Mouse (Mus musculus): ENCODE measurements around the gene Cyb5r3.

Gene Cyb5r3

DNA sequence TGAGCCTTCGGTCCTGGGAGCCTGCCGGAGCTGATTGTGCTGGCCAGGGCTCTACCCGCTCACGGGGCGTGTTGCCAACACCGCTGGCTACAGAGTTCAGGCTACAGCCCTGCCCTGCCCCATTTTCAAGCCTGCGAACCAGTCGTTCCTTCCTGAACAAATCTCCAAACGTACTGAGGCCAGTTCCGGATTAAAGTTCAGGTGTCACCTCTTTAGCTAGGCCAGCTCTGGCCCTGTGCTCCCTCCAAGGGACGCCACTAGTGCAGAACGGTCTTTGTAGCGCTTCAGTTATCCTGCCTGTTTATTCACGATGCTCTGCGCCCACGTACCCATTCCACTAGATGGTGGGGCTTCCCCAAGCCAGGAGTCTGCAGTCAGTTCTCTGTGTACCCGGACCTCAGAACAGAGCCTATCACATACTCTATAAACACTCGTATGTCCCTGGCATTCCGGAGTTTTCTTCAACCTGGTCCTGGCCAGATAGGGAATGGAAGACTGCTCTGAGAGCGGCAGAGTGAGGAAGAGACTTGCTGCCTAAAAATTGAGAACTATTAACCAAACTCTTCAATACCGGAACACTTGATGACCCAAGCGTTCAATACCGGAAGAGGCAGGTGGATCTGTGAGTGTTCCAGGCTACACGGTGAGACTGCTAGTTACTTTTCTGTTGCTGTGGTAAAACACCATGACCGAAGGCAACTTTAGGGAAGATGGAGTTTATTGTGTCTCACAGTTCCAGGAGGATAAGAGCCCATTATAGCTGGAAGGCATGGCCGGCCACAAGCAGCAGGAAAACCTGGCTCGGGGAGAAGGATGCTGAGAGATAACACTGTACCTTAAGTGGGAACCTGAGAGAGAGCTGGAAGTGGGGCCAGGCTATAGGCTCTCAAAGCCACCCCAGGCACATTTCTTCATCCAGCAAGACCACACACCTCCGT is at the start of gene Cyb5r3:
Cyb5r3 (minus strand) TSS at position 101 of the 938 bp plus-strand sequence.
- no peak for DNase-seq

DNA sequence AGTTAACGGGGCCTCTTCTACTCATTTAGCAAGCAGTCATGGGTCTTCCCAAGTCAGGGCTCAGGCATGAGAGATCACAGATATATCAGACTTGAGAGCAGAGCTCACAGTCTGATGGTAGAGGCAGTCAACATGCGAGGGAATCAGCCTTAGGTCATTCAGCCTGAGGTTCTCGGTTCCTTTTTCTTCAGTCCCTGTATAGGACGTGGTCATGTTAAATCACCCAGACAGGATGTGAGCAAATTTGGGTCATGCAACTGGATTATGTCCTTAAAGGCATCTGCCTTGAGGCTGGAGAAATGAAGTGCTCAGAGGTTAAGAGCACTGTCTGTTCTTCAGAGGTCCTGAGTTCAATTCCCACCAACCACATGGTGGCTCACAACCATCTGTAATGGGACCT is 49.3 kb upstream of the Cyb5r3 start:
- DNase-seq = no peak

DNA sequence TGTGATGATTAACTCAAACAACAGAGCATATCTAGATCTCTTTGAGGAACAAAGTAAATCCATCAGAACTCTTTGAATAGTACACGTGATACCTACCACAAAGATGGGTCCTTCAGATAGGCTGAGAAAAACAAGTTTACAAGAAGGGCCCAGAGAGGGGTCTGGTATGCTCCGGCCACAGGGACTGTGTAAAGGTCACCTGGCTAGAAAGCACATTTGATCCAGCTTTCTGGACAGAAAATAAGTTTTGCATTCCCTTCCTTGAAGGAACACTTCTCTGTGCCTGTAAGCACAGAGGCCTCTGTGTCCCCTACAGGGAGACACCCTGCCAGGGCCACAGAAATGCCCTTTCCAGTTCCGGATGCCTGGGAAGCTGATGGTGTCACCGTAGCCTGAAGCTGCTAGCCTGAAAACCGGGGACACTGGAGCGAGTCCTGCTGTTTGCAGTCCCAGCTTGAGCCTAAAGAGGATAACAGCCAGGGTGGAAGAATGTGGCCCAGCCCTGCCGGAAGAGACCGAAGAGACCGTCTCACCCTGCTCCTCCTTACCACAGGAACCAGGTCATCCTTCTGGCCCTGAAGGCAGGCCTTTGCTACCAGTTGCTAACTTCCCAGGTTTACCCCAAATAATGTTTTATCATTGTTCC is 48.1 kb upstream of the Cyb5r3 start:
- no peak for DNase-seq

DNA sequence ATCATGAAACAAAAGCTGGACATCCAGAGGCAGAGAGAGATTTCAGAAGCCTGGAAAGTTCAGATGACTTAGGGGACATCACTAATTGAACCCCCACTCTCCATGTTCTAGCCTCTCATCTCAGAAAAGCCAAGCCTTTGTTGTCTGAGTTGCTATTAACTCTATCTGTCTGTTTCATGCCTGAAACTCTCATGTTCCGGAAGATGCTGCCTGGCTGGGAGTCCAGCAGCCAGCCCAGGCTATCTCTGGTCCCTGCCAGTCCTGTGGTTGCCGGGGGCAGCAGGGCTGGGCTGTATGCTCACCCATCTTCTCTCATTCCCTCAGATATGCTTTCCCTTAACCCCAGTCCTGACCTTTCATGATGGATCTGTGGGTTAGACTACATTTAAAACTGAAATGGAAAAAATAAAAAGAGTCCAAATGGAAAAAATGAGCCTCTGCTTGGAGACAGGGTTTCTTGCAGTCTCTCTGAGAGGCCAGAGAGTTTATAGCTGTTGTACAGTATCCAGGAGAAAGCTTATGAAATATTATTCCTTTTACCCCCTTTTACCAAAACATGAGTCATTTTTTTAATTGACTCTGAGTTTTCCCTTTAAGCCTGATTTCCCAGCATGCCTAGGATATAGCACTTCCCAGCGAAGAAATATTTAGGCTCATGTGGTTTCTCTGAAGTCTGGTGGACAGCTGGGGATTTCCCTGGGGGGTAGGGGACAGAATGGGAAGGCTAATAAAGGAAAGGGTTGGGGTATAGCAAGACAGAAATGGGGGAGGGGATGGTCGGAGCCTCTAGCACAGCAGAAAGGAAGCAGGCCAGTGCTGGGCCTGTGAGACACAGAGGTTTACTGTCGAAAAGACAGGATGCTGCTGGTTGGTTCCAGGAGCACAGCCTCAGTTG is 43.2 kb upstream of the Cyb5r3 start:
- peak in 1 of 2 experiments; percentile 49 for DNase-seq

DNA sequence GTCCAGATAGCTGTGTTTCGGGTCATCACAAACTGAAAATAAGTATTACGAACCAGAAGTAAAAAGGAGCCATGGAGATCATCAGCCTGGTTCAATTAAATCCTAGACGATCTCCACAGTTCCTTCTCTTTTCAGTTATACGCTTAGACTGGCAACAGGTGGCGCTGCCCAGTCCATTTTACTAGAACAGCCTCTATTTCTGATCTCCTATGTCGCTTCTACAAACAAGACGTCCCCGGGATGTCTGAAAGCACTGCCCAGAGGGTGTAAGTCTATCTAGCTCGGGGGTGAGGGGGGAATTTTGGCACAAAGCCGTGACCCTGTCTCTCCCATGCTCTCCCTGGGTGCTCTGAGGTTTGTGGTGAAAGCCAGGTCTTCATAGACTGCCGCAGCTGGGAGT is 37.8 kb upstream of the Cyb5r3 start:
- DNase-seq = peak; percentile 67 to 78

DNA sequence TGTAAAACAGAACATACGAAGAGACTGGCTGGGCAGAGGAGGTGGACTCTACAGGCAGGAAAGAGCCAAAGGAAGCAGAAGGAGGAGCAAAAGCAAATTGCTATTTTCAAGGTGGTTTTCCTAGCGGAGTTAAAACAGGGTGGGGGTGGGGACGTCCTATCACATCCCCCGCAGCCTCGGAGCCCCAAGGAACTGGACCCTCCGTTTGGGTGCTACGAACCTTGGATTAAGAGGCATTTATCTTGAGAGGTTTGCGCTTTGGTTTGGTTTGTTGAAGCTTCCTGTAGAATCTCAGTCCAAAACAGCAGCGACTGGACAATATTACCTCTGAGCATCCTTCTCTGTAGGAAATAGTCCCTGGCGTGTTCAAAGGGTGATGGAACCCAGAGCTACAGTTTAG is 37.3 kb upstream of the Cyb5r3 start:
- DNase-seq = no peak

DNA sequence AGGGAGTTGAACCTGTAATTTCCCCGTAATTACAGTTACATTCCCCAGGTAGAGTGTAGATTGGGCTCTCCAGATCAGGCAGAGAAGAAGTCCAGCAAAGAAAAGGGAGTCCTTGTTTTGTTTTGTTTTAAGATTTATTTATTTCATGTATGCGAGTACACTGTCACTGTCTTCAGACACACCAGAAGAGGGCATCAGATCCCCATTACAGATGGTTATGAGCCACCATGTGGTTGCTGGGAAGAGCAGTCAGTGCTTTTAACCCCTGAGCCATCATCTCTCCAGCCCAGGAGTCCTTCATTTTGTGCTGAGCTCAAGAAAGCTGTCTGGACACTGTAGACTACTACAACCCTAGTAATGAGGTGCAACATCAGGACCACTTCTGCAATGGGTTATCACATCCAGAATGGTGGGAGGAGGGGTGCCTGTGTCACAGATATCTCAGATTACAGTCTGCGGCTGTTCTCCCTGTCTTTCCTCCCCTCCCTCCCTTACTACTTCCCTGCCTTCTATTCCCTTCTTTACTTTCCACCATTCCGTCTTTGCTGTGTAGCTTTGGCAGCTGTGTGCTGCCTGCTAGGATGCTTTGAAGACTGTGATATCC is 36.8 kb upstream of the Cyb5r3 start:
- DNase-seq = no peak

DNA sequence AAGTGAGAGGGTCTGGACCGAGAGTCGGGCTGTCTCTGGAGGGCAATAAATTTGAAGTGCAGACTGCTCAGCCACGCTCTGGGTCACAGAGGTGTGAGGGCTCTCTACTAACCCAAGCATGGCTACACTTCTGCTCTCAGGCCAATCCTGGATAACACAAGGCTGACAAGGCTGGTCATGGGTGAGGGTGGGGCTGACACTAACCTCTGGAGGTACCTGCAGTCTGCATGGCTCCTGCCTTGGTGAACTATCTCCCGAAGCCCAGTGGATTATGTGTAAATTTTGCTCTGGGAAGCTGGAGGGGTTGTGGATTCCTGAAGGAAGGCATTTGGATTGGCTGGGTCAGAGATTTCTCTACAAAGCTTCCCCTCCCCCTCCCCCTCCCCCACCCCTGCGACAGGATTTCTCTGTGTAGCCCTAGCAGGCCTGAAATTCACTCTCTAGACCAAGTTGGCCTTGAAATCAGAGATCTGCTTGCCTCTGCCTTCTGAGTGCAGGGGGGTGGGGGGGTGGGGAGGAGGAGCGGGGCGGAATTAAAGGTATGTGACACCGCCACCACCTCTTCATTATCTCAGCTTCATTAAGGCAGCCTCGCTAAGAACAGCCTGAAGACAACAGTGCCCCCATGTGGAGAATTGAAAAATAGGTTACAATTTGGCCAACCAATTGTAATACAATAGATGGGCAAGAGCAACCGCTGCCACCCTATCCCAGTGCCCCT is 32.5 kb upstream of the Cyb5r3 start:
- DNase-seq = peak in 1 of 2 experiments; percentile 74

DNA sequence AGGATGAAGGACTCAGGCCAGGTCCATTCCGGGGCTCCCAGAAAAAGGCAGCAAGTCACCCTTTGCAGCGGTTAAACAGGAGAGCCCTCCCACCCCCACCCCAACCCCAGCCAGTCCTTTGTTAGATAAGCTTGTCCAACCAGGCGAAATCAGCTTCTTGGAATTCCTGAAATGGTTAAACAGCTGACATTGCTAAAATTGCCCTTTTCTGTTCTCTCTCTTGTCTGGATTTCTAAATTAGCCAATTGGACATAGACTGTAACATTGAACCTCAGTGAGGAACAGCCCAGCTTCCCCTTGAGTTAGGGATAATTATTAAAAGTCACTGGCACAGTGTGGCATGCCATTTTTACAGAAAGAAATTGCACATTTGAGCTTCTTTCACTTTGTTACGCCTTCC is 30.0 kb upstream of the Cyb5r3 start:
- DNase-seq = no peak

DNA sequence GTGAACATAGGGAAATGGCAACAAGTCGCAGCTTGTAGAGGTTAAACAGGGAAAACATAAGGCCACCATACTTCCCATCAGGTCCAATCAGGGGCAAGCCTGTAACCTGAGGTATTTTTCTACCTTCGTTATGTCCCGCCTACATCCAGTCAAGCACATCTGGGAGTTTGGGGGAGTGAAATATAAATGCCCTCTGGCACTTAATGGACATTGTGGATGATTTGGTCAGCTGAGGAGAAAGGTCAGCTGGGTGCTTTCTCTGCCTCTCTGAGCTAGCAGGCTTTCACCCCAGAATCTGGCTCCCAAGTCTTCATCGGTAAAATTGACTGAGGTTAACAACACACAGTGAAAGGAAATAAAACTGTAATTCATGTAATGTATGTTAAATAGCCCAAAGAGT is 21.0 kb upstream of the Cyb5r3 start:
- no peak for DNase-seq

DNA sequence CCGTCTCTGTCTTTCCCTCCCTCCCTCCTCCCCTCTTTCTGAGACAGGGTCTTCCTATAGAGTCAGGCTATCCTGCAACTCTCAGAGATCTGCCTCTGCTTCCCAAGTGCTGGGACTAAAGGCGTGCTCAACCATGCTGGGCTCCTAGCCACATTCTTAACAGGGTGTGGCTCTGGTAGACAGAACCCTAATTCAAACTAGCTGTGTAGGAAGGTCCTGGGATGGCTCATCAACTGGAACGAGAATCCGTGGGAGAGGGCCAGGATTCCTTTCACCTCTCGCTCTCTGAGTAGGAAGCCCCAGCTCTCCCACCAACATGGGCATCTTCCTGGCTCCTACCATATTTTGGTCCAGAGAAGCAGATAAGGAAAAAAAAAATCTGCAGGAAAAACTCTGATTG is 10.0 kb upstream of the Cyb5r3 start:
- DNase-seq = no peak

DNA sequence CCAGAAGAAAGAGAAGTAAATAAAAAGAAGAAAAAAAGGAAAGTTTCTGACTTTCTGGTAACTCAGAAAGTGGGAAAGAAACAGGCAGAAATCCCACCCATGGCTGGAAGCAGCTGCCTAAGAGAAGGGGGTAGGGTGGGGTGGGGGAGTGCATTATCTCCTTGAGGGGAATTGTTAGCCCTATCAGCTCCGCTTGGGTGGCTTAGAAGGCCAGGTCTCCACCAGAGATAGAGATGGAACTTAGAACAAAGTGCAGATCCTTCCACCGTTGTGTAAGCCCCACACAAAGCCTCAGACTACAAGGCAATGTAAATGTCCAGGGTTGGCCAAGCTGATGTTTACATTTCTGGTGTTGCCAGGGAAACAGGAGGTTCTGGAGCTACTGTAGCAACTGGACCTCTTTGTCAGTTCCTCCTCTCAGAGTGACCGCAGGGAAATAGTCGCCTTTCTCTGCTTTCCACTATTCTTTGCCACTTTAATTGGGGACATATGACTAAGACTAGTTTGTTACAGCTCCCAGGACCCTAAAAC is 9.5 kb upstream of the Cyb5r3 start:
- no peak for DNase-seq

DNA sequence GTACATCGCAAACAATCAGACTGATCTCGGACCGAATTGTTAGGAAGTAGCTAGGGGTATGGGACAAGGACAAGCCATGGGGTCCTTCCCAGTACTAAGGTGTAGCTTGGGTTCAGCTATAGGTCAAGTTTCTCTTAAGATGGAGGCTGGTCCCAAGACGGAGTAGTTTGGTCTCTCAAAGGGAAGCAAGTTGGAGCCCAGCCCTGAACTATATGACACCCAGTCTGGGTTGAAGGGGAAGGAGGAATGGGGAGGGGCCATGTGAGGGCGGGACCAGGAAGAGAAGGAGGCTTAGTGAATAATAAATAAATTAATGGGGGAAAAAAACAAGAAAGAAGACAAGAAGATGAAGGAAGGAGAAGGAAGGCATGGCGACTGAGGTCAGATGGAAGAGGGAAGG is 7.6 kb upstream of the Cyb5r3 start:
- DNase-seq = no peak

DNA sequence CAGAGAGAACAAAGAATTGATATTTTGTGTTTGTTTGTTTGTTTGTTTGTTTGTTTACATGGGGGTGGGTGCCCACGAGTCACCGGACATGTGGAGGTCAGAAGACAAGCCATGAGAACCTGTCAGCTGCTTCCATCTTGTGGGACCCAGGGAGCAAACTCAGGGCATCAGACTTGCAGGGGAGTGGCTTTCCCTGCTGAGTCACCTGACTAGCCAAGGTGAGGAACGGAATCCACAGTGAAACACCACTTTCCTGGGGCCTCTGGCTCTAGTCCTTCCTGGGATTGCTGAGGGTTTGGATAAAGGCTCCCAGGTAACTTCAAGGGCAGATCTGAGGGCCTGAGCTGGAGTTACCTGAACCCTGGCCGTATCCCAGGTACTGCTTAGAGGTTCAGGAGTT is 4.3 kb upstream of the Cyb5r3 start:
- DNase-seq = no peak

DNA sequence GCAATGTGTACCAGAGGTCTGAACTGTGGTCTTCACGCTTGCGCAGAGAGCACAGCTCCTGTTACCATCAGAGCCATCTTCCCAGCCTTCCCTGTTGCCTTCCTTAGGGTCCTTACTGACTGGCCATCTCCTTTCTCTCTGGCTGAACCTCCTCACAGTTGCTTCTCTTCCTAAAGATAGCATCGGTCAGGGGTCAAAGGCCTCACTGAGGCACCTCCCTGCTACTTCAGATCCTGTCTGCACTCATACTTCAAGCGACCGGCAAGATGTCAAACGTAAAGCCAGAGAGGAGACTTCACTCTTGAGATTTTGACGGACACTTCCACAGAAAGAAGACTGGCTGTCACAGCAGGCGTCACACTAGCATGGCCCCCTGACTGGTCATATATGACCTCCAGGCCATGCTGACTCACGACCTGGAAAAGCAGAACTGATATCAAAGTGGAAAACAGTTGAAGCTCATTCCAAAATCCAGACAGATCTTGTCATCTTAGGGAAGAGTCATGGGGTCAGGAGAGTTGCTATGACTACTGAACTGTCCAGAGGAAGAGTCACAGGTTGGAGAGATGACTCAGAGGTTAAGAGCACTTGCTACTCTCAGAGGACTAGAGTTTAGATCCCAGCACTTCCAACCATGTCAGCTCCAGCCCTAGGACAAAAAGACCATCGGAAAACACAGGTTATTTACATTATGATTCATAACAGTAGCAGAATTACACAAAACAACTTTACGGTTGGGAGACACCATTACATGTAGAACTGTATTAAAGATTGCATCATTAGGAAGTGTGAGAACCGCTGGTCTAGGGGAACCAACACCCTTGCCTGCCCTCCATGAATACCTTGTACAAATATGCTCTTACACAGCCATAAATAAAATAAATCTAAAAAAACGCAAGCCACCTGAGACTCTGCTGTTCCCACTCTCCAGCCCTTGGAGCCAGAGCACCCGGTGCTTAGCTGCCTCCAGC is 1.8 kb upstream of the Cyb5r3 start:
- no peak for DNase-seq

DNA sequence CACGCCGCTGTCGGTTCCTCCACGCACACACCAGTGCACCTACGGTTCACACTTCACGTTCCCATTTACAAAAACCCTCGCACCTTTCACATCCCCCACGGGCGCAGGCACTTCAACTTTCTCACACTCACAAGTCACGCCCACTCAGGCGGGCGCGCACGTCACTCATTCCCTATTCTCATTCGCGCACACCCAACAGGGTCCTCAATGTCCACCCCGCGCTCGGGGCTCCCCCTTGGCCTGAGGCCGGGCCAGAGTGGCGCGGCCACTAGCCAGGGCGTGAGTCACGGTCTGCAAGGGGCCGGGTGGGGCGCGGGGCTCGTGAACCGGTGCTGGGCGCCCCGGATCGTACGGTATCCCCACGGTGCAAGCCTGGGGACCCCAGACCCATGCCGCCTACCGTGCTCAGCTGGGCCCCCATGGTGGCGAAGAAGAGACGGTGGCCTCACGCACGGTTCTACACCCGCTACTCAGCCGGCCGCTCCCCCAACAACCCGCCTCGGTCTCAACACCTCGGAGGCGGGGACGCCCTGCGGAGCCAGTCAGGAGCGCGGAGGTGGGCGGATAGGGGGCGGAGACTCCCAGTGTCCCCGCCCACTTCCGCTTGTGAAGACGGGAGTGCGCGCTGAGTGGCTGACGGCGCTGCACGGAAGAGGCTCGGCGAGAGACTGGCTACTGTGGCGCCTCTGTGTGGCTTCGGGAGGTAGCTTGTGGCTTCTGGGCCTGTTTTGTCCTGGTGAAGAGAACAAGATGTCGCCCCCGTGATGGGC is 495 bp downstream of the Cyb5r3 start:
- peak; percentile 97 to 99 for DNase-seq

DNA sequence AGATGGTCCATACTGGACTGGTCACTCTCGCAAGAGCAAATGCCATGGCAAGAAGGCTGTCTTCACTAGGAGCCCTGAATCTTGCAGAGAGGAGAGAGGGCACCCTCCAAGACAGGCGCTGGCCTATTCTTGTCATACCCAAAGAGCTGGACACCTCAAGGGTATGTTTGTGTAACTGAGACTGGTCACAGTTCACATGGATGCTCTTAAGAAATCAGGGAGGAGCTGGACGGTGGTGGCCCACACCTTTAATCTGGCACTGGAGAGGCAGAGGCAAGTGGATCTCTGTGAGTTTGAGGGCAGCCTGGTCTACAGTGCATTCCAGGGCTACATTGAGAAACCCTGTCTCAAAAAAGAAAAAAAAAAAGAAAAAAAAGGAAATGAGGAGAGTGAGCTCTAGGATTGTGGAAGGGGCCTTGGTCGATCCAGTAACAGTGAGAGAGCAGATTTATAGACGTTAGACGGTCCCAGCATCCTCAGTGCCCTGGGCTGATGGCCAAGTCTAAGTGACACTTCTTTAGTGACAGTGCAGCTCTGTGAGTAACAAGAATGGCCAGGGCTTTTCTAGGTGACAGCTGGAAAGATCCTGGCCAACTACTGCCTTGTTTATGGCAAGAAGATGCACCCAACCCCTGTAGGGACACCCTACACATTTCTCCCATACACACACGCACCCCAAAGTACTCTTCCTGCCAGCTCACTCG is 1.3 kb downstream of the Cyb5r3 start:
- peak in 1 of 2 experiments; percentile 52 for DNase-seq

DNA sequence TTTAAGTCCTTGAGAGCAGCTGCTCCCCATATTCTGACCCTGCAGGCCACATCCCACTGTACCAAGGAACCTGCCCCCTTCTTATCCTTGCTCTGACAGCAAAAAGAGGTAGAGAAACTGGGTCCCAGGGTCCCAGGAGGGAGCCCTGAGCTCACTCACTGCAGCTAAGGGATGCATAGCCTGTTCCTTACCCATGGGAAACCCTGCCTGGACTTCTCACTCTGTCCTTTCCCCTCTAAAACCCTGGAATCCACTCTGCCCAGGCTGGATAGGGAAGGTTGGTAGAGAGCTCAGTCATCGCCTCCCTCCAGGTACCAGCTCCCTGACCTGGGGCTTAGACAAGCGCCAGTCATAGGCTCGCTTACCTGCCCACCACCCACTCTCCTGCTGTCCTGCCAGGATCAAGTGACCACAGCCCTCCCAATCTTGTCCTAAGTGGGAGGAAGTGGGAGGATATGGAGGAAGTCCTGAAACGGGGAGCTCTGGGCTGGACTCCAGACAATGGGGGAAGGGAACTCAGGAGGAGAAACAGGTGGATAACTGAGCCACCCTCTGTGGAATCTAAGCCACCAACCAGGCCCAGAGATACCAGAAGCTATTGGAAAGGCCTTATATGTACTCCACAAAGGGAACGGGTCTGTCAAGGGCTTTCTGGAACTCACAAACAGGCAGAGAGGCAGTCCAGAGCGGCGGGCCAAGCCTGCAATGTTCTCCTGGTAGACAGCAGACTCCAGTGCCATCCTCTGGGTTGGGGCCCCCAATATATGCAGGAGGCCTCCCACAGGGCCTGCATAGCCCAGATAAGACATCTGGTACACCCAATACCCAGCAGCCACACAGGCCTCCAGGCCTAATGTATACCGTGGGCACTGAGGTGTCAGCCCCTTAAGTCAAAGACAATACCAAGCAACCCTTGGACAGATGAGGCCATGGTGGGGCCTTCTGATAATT is 2.3 kb downstream of the Cyb5r3 start:
- DNase-seq = peak; percentile 51 to 57

All from lung, postnatal 4 days (tissue).